ENCODE assay signal across 1 mouse cellular context in genomic region chr1:52141482-52141881, GRCm38 (mm10).
TF ChIP-seq lines count a peak whose summit lies in the region.

No protein-coding gene starts in this region.

TF ChIP-seq in CH12.LX, 34 proteins besides CTCF, POLR2A, EP300 and RAD21 (continued from another document):
- 0 out of 2 replicates have a peak, but pooled peaks have one; percentile 32 for TF ChIP-seq ELF1 (IDR thresholded peaks at IDR 0.05; ENCODE audit: low read depth, low read length)
- TF ChIP-seq NELFE (IDR thresholded peaks at IDR 0.05; ENCODE audit: low read depth, low read length), result no peak
TF ChIP-seq in CH12.LX: peak in this region for 7.
